Mouse (Mus musculus): ENCODE measurements at regions not wholly inside any gene's neighbourhood (a gene's known extent, or its start where the extent isn't known, plus 50 kb on each side); places are given as distances from the start of the nearest gene placed in this dataset.

GRCm38 (mm10) chr9:81312047-81312446, 321.6 kb downstream of the Htr1b start:
- in situ Hi-C loops (cut with MboI, MseI): no loop called here

- in situ Hi-C loops (cut with MboI, MseI): no loop called here
Measured at GRCm38 (mm10) chr9:81308532-81309191, 325.0 kb downstream of the Htr1b start.

GRCm38 (mm10) chr9:81305437-81306046, 328.1 kb downstream of the Htr1b start:
- in situ Hi-C loops (cut with MboI, MseI): no loop called here

- in situ Hi-C loops (cut with MboI, MseI): no loop called here
Measured at GRCm38 (mm10) chr9:81275751-81276150, 357.9 kb downstream of the Htr1b start.

GRCm38 (mm10) chr9:81275336-81275735, 358.3 kb downstream of the Htr1b start:
- in situ Hi-C loops (cut with MboI, MseI): no loop called here

- in situ Hi-C loops (cut with MboI, MseI): loop anchor here (25.0 kb wide), 1 partner anchor 1987 kb away; no protein-coding TSS in a partner anchor
Measured at GRCm38 (mm10) chr9:81224957-81225356, 408.7 kb downstream of the Htr1b start.

- in situ Hi-C loops (cut with MboI, MseI): loop anchor here (25.0 kb wide), 1 partner anchor 1994 kb away; no protein-coding TSS in a partner anchor
Measured at GRCm38 (mm10) chr9:81217938-81218337, 415.7 kb downstream of the Htr1b start.

- in situ Hi-C loops (cut with MboI, MseI): loop anchor here (25.0 kb wide), 1 partner anchor 1997 kb away; no protein-coding TSS in a partner anchor
Measured at GRCm38 (mm10) chr9:81215601-81216141, 418.0 kb downstream of the Htr1b start.

GRCm38 (mm10) chr9:81214692-81215091, 418.9 kb downstream of the Htr1b start:
- in situ Hi-C loops (cut with MboI, MseI): loop anchor here (25.0 kb wide), 1 partner anchor 1998 kb away; no protein-coding TSS in a partner anchor

GRCm38 (mm10) chr9:81192643-81193042, 441.0 kb downstream of the Htr1b start:
- in situ Hi-C loops (cut with MboI, MseI): no loop called here

Measured in T-helper 2 cell (primary cell).